Mouse (Mus musculus) myocyte (in vitro differentiated cells): ENCODE measurements around the gene Uqcc1. TPM values are rescaled to one million over a fixed set of nuclear protein-coding genes. Genes with fewer than 3 reads are reported as not detected.

ENCODE experiments used
- H3K27me3 ChIP-seq: one replicate; pipeline ENCODE4 v1.6.1; 2011; ENCODE audit not compliant: control insufficient read depth, insufficient read depth, insufficient read length
- H3K36me3 ChIP-seq: one replicate; pipeline ENCODE4 v1.6.1; 2011; ENCODE audit not compliant: control insufficient read depth, insufficient read depth
- H3K4me2 ChIP-seq: one replicate; pipeline ENCODE4 v1.6.1; 2011; ENCODE audit warnings: low read depth, control low read depth
- H3K4me3 ChIP-seq: one replicate; pipeline ENCODE4 v1.5.1; 2011; ENCODE audit warnings: mild to moderate bottlenecking, control low read depth, moderate library complexity
- H3K79me2 ChIP-seq: one replicate; pipeline ENCODE4 v1.6.1; 2011; ENCODE audit not compliant: control insufficient read depth, insufficient read depth
- H3ac ChIP-seq: one replicate; pipeline ENCODE4 v1.6.1; 2011; ENCODE audit not compliant: control insufficient read depth, insufficient read length
- CEBPB ChIP-seq: IDR thresholded peaks from 2 replicates; pipeline ENCODE4 v1.6.1; 2011; ENCODE audit warnings: mild to moderate bottlenecking, moderate library complexity; ENCODE audit not compliant: poor library complexity, insufficient read depth, severe bottlenecking
- E2F4 ChIP-seq: IDR thresholded peaks from one replicate; pipeline ENCODE4 v1.6.1; 2011; ENCODE audit warnings: mild to moderate bottlenecking, control low read depth, moderate library complexity; ENCODE audit not compliant: insufficient read depth
- MAX ChIP-seq: IDR thresholded peaks from one replicate; pipeline ENCODE4 v1.6.1; 2011; ENCODE audit warnings: low read depth, mild to moderate bottlenecking, control low read depth
- MYOD1 ChIP-seq, 3 experiments: IDR thresholded peaks; one replicate each; pipeline ENCODE4 v1.6.1; 2011; ENCODE audit warnings: control low read depth in 2 of 3, low read depth in 2 of 3, mild to moderate bottlenecking in 2 of 3, moderate library complexity in 1 of 3; ENCODE audit not compliant: insufficient read length in 2 of 3, control insufficient read depth in 1 of 3
- MYOG ChIP-seq, 3 experiments: IDR thresholded peaks; one replicate each; pipeline ENCODE4 v1.6.1; 2011; ENCODE audit warnings: control low read depth in 2 of 3, low read depth in 2 of 3, mild to moderate bottlenecking in 2 of 3; ENCODE audit not compliant: insufficient read length in 2 of 3, control insufficient read depth in 1 of 3, insufficient read depth in 1 of 3
- POLR2A ChIP-seq: IDR thresholded peaks from one replicate; pipeline ENCODE4 v1.6.1; 2011; ENCODE audit warnings: low read depth, mild to moderate bottlenecking, control low read depth, moderate library complexity; ENCODE audit not compliant: insufficient read length
- POLR2AphosphoS2 ChIP-seq: IDR thresholded peaks from one replicate; pipeline ENCODE4 v1.6.1; 2011; ENCODE audit warnings: low read depth, control low read depth; ENCODE audit not compliant: insufficient read length
- REST ChIP-seq: IDR thresholded peaks from one replicate; pipeline ENCODE4 v1.6.1; 2011; ENCODE audit warnings: mild to moderate bottlenecking, control low read depth, moderate library complexity; ENCODE audit not compliant: insufficient read depth, insufficient read length
- SRF ChIP-seq: IDR thresholded peaks from one replicate; pipeline ENCODE4 v1.6.1; 2011; ENCODE audit warnings: low read depth; ENCODE audit not compliant: control insufficient read depth, insufficient read length
- TCF12 ChIP-seq: IDR thresholded peaks from one replicate; pipeline ENCODE4 v1.6.1; 2011; ENCODE audit warnings: mild to moderate bottlenecking, control low read depth; ENCODE audit not compliant: poor library complexity, insufficient read depth, severe bottlenecking
- TCF3 ChIP-seq: IDR thresholded peaks from one replicate; pipeline ENCODE4 v1.6.1; 2011; ENCODE audit warnings: low read depth, control low read depth; ENCODE audit not compliant: insufficient read length
- USF1 ChIP-seq: IDR thresholded peaks from one replicate; pipeline ENCODE4 v1.6.1; 2011; ENCODE audit warnings: low read depth, mild to moderate bottlenecking, control low read depth, moderate library complexity
- polyA plus RNA-seq: library from polyadenylated mRNA; unstranded; fragments of >200 nt; fragmentation: generic; extraction: Trizol; gene quantifications from one replicate; pipeline ENCODE4 v1.2.1, GENCODE M21; 2012; ENCODE audit warnings: missing spikeins

Gene Uqcc1
- polyA plus RNA-seq, 1 experiment, result 96.2 TPM

DNA sequence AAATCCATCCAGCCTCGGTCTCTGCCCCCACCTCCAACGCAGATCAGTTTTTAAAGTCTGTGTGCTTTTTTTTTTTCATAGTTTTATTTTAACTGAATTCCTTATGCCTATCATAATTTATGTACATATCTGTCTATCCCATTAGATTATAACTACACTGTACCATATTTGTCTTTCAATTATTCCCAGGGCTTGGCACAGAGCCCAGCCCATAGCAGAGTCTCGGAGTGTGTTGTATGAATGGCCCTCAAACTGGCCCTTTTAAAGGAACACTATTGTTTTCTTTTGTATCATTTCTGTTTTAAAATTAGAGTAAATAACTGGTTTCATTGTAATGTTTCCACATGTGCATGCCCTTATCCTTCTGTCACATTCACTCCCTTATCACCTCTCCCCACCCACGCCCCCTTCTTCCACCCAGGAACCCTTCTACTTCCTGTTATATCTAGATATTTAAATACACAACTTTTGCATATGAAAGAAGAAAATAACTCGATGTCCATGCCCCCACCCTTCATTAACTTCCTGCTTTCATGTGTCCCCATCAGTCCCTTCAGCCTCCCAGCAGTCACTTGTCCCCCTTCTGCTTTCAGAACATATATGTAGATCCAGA is 17.4 kb upstream of the Uqcc1 start:
- TF ChIP-seq CEBPB (no peak), USF1 (no peak), REST (no peak), POLR2AphosphoS2 (no peak), SRF (no peak), TCF12 (no peak), POLR2A (no peak), MYOD1 (IDR thresholded peaks at IDR 0.05; ENCODE audit: control insufficient read depth in 1 of 3, insufficient read length in 2 of 3, low read depth in 2 of 3) (no peak), E2F4 (no peak), MAX (no peak)
- no peaks in the 10 kb centered on the region for H3K27me3 ChIP-seq

DNA sequence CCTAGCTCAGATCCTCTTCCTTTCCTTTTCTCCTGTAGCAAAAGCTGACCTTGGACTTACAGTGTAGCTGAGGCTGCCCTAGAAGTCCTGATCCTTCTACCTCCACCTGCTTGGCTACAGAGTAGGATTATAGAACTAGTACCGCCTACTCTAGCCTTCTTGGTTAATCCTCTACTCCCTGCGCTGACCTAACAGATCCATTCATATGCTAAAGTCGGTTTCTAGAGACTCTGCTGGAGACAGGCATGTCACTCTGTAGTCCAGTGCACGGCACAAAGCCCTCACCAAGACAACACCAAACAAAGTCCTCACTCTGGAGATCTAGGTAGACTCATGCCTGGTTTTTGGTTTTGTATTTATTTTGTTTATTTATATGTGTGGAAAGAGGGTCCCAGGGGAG is 16.4 kb upstream of the Uqcc1 start:
- H3K79me2 ChIP-seq, result no peaks in the 10 kb centered on the region
- H3K36me3 ChIP-seq, result no peaks in the 10 kb centered on the region
- TF ChIP-seq TCF3 (no peak), TCF12 (no peak), MAX (no peak), POLR2AphosphoS2 (no peak), MYOG (IDR thresholded peaks at IDR 0.05; ENCODE audit: control insufficient read depth in 1 of 3, insufficient read depth in 1 of 3, insufficient read length in 2 of 3, low read depth in 2 of 3) (no peak)
- no peak overlapping the region for H3K4me3 ChIP-seq
- no peak overlapping the region for H3K4me2 ChIP-seq
- no peaks in the 10 kb centered on the region for H3K27me3 ChIP-seq
- no peak overlapping the region for H3ac ChIP-seq

More for the DNA sequence above, 17.4 kb upstream of the Uqcc1 start:
- H3ac ChIP-seq, result no peak overlapping the region
- H3K79me2 ChIP-seq, result no peaks in the 10 kb centered on the region
- H3K4me3 ChIP-seq, result no peak overlapping the region
- H3K4me2 ChIP-seq, result no peak overlapping the region
- H3K36me3 ChIP-seq, result no peaks in the 10 kb centered on the region

- no peak overlapping the region for H3K4me3 ChIP-seq
- H3ac ChIP-seq, result no peak overlapping the region
- TF ChIP-seq MYOD1 (IDR thresholded peaks at IDR 0.05; ENCODE audit: control insufficient read depth in 1 of 3, insufficient read length in 2 of 3, low read depth in 2 of 3), result no peak
- no peak for TF ChIP-seq POLR2AphosphoS2
- no peak for TF ChIP-seq POLR2A
- no peak for TF ChIP-seq TCF12
- no peak for TF ChIP-seq MYOG (IDR thresholded peaks at IDR 0.05; ENCODE audit: control insufficient read depth in 1 of 3, insufficient read depth in 1 of 3, insufficient read length in 2 of 3, low read depth in 2 of 3)
- TF ChIP-seq E2F4, result no peak
- no peak for TF ChIP-seq REST
- no peak for TF ChIP-seq TCF3
- TF ChIP-seq MAX, result no peak
- no peak for TF ChIP-seq CEBPB
- no peak for TF ChIP-seq USF1
- no peak for TF ChIP-seq SRF
- no peaks in the 10 kb centered on the region for H3K79me2 ChIP-seq
- H3K27me3 ChIP-seq, result no peaks in the 10 kb centered on the region
- no peak overlapping the region for H3K4me2 ChIP-seq
- H3K36me3 ChIP-seq, result no peaks in the 10 kb centered on the region
Observed at GRCm38 (mm10) chr2:155946069-155946468, 16.0 kb upstream of the Uqcc1 start.

GRCm38 (mm10) chr2:155945580-155945979 is 15.5 kb upstream of the Uqcc1 start:
- Histone ChIP-seq H3K36me3 (no peaks in the 10 kb centered on the region), H3ac (no peak overlapping the region), H3K79me2 (no peaks in the 10 kb centered on the region), H3K4me3 (no peak overlapping the region), H3K4me2 (no peak overlapping the region), H3K27me3 (no peaks in the 10 kb centered on the region)
- TF ChIP-seq TCF12 (no peak), USF1 (no peak), POLR2A (no peak), POLR2AphosphoS2 (no peak), REST (no peak), CEBPB (no peak), MYOG (IDR thresholded peaks at IDR 0.05; ENCODE audit: control insufficient read depth in 1 of 3, insufficient read depth in 1 of 3, insufficient read length in 2 of 3, low read depth in 2 of 3) (no peak), E2F4 (no peak), MYOD1 (IDR thresholded peaks at IDR 0.05; ENCODE audit: control insufficient read depth in 1 of 3, insufficient read length in 2 of 3, low read depth in 2 of 3) (no peak)

- H3K27me3 ChIP-seq, result no peaks in the 10 kb centered on the region
- H3K79me2 ChIP-seq, result no peaks in the 10 kb centered on the region
- H3K36me3 ChIP-seq, result no peaks in the 10 kb centered on the region
- TF ChIP-seq REST (no peak), E2F4 (no peak), MYOD1 (IDR thresholded peaks at IDR 0.05; ENCODE audit: control insufficient read depth in 1 of 3, insufficient read length in 2 of 3, low read depth in 2 of 3) (no peak), POLR2A (no peak), USF1 (no peak), TCF12 (no peak), SRF (no peak), MYOG (IDR thresholded peaks at IDR 0.05; ENCODE audit: control insufficient read depth in 1 of 3, insufficient read depth in 1 of 3, insufficient read length in 2 of 3, low read depth in 2 of 3) (no peak), POLR2AphosphoS2 (no peak), TCF3 (no peak), MAX (no peak), CEBPB (no peak)
- no peak within 1 kb of the TSS for H3K4me2 ChIP-seq
- H3ac ChIP-seq, result no peak within 1 kb of the TSS
- H3K4me3 ChIP-seq, result no peak within 1 kb of the TSS
Observed at GRCm38 (mm10) chr2:155945124-155945523, 15.0 kb upstream of the Uqcc1 start, which contains the start of gene Gdf5. Gene Gdf5, minus strand, starts transcription at chr2:155945367.
